Mouse (Mus musculus): ENCODE measurements around the gene Ikbkg.
"Not testable (repeated sequence)": the region's sequence is repeated elsewhere in the genome, so short reads cannot be mapped to it uniquely, and the experiment has no call there.

Gene Ikbkg

DNA sequence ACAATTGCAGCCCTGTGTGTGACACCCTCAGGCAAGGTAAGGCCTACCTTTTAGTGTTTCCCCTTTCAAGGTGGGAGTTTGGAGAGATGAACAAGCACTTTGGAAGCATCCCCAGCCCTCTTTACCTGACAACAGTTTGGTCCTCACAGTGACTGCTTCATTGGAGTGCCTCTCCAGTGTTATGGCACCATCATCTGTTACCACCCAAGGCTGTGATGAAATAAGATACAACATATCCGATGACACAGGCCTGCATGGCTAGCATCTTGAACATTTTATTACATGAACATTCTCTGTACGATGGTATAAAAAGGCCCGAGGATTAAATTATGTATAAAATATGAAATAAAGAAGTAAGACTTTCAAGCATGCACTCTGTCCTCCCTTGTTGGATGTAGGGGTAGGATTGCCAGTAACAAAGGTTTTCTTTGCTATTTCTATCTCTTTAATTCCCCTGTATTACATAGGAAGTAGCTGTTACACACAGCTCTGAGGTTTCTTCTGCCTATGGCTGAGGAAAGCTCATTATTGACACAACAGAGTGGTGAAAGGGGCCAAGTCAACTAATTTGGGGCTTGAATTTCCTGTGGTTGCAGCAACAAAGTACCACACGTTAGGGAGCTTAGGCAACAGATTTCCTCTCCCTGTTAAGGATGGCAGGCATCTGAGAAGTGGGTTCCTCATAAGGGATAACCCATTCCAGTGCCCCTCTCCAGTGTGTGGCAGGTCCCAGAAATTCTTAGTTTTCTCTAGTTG lies 58.2 kb downstream of the Ikbkg start:
- DNase-seq (ENCODE audit: low read depth, low spot score) = no peak

DNA sequence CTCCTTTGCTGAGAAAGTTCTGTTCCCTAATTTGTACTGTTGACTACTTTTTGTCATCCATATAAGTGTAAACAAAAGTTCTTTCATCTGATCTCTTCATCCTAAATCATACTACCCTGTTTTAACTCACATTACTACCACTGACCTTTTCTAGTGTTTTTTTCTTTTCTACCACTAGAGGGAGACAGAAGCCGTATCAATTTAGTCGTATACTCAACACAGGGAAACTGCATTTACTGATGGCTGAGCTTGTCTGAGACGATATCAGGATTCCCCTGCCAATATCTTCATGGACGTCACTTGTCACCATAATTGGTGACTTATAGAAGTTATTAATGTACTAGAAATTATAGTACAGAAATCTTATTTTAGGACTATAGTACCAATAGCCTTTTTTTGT lies 59.7 kb downstream of the Ikbkg start:
- no peak for DNase-seq (ENCODE audit: low read depth, low spot score)

DNA sequence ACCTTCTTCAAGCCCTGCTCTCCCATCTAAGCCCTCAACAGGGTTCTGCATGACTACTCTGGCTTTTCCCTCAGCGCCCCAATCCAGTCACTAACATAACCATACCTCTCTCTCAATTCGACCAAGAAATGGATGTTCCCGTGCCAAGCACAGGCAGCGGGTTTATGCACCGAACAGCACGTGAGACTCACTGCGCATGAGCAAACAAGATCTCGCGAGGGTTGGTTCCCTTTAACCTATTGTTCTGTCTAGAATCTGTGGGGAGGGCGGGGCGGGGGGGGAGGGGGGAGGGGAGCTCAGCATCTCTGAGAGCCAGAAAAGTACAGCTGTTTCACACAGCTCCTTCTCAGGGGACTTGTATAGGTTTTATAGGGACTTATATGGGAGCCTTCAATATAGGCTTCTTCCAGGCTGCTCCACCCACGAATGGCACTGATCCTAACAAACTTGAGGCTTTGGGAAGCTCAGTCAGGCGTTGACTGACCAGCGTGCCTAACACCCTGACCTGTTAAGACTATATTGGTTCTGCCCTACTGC lies 88.3 kb downstream of the Ikbkg start, which contains the start of gene Gm6880:
Gm6880 (minus strand) TSS at position 51 of the 537 bp plus-strand sequence.
- not testable (repeated sequence) for DNase-seq (ENCODE audit: low read depth, low spot score)

DNA sequence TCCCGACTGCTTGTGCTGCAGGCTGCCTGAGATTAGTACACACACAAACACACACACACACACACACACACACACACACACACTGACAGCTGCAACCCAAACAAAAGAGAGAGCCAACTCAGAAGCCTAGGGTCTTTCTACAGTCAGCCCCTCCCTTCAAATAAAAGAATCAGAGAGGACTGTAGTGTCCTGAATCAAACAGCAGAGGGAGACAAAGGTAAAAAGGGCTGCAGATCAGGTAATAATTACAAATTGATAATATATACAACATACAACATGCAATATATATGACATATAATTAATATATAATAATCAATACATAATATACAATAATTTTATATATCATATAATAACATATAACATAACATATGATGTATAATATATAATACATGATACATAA lies 104.0 kb downstream of the Ikbkg start:
- no peak for DNase-seq (ENCODE audit: low read depth, low spot score)
